Mouse (Mus musculus) cerebellum, postnatal 10 days (tissue): ENCODE data around the gene Abcc6.
"Not testable (repeated sequence)": the region's sequence is repeated elsewhere in the genome, so short reads cannot be mapped to it uniquely, and the experiment has no call there.

Experiments
- DNase-seq, 2 experiments: peaks; one replicate each; pipeline ENCODE4 v3.0.0; 2021; ENCODE audit warnings: mixed read lengths in 2 of 2

Abcc6 gene

GRCm38 (mm10) chr7:46025436-46025835 is 4.7 kb downstream of the Abcc6 start:
- no peak for DNase-seq

GRCm38 (mm10) chr7:46021951-46022350 is 8.2 kb downstream of the Abcc6 start:
- no peak for DNase-seq

GRCm38 (mm10) chr7:46019594-46019993 is 10.5 kb downstream of the Abcc6 start:
- no peak for DNase-seq

GRCm38 (mm10) chr7:46013266-46014010 is 16.7 kb downstream of the Abcc6 start:
- peak; percentile 15 to 23 for DNase-seq

GRCm38 (mm10) chr7:46012121-46012520 is 18.0 kb downstream of the Abcc6 start:
- no peak for DNase-seq

- DNase-seq: peak; percentile 81 to 87
These were observed 20.5 kb downstream of the Abcc6 start for GRCm38 (mm10) chr7:46009578-46009977.

DNA sequence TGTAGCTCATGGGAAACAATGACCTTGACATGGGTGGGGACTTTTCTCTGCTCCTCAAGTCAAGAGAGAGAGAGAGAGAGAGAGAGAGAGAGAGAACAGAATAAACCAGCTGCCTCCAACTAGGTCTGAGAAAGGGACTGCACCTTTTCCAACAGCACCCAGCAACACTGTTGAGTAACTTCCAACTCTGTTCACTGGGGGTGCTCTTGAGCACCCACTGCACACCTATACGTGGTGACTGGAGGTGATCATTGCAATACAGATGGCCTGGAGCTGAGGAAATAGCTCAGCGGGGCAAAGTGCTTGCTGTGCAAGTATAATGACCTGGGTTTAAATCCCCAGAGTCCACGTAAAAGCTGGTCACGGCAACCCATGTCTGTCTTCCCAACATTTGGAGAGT is 27.4 kb downstream of the Abcc6 start:
- no peak for DNase-seq

GRCm38 (mm10) chr7:46000577-46000976 is 29.5 kb downstream of the Abcc6 start:
- DNase-seq: no peak

DNA sequence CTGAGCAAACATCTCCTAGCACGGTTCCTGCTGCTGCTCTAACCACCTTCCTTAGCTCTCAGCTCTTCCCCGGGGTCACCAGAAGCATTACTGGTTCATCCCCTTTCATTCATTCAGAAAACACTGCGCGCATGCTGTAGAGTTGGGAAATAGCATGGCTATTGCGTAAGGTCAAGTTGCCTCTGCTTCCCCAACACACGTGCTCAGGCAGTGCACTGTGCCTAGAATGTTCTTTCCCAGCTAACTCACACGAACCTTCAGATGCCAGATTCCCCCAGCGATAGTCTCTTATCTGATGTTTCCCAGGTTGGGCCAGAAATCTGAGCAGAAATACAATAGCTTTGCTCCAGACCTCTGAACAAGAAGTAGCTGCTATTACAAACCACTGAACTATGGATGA is 37.6 kb downstream of the Abcc6 start:
- DNase-seq: no peak

DNA sequence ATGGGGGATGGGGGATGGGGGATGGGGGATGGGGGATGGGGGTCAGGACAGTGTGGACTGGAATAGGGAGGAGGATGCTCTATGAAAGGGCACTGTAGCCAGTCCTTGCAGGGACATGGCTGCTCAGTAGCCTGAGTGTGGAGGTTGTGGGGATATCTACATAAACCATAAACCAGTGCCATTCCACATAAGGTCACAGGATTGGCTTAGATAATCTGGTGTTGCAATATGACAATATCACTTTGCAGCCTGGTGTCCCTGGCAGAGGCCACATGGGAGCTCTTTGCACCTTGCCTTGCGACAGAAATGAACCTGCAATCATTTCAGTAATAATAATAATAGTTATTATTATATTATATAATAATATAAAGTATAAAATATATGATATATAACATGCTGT is 41.8 kb downstream of the Abcc6 start:
- no peak for DNase-seq

- DNase-seq: no peak
These were observed 43.2 kb downstream of the Abcc6 start for GRCm38 (mm10) chr7:45986893-45987292.

- DNase-seq: no peak
These were observed 48.5 kb downstream of the Abcc6 start for GRCm38 (mm10) chr7:45981612-45982011.

DNA sequence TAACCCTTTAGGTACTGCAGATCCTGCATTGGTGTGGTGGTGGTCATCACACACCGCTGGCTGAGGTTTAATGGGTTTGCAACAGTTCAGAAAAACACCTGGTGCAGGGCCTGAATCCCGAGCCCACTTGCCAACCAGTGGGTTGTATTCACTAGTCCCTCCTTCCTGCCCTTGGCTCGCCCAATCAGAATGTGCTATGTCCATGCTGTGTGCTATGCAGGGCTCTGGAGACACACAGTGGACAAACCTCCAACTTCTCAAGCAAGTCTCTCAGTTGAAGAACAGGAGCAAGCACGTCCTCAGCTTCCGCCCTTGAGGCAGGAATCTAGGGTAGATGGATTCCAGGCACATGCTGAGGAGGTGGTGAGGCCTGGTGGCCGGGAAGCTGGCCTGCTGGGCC is 55.6 kb downstream of the Abcc6 start:
- no peak for DNase-seq

DNA sequence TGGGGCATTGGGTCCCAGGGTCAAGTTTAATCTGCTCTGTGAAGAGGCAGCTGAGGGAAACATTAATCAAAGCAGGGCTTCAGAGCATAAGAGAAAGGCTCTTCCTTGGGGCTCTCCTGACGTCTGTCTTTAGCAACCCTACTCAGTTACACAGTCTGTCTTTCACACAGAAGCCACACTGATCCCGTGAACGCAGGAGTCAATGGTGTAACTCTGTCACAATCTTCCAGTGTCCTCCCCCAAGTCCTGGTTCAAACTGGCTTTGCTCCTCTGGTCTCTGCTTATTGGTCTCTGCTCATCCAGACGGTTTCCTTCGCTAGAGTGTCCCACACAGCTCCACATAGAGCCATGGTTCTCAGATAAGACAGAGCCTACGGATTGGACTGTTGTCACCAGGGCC is 56.0 kb downstream of the Abcc6 start:
- DNase-seq: no peak

DNA sequence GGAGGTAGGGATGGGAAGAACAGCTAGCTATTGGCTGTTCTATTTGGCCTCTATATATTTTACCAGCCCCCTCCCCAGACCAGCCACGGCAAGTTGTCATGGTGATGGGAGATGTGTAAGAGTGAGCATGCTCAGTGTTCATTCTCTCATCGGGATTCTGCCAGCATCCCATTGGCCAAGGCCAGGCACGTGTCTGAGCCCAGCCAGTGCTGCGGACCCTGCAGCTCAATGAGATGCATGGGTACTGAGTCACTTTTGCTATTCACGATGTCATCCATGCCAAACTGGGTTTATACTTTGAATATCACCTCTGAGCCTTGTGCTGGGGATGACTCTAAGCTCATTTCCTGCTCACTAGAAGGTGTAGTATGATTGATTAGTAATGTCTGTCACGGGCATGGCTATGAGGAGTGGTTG is 56.8 kb downstream of the Abcc6 start:
- peak; percentile 25 to 32 for DNase-seq

DNA sequence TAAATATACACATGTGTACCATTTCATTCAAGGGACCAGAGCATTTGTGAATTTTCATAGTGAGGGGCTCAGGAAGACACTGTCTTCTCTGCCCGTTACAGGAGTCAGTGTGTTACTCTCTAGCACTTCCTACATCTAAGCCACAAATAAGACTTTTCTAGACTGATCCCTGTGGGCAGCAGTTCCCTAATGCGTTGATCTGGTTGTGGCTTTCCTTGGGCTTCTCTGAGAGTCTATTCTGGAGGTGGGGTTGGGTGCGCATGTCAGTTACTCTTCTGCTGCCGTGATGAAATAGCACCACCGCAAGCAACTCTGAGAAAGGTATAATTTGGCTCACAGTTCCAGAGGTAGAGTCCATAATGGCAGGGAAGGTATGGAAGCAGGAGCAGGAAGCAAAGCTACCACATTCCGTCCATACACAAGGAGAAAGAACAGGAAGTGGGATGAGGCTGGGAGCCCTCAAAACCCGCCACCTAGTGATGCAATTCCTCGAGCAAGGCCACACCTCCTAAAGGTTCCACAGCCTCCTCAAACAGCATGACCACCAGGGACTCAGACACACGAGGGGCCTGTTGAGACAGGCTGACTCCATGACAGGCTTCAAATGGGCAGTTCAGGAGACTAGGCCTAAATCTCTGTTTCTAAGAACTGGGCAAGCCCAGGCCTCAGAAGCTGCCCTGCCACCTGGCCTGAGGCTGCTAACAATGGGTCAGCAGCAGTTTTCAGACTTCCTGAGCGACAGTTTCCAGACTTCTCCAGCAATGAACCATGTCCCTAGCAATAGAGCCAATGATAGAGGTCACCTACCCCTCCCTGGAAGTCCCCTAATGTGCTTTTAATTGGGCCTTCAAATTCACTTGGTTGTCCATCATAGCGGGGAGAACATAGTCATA is 58.0 kb downstream of the Abcc6 start:
- no peak for DNase-seq

GRCm38 (mm10) chr7:45956611-45957010 is 73.5 kb downstream of the Abcc6 start:
- DNase-seq: no peak

GRCm38 (mm10) chr7:45949061-45949460 is 81.0 kb downstream of the Abcc6 start:
- no peak for DNase-seq

- peak in 1 of 2 experiments; percentile 28 for DNase-seq
These were observed 86.8 kb downstream of the Abcc6 start for GRCm38 (mm10) chr7:45943280-45943679.

- DNase-seq: no peak
These were observed 88.1 kb downstream of the Abcc6 start for GRCm38 (mm10) chr7:45941986-45942385.

DNA sequence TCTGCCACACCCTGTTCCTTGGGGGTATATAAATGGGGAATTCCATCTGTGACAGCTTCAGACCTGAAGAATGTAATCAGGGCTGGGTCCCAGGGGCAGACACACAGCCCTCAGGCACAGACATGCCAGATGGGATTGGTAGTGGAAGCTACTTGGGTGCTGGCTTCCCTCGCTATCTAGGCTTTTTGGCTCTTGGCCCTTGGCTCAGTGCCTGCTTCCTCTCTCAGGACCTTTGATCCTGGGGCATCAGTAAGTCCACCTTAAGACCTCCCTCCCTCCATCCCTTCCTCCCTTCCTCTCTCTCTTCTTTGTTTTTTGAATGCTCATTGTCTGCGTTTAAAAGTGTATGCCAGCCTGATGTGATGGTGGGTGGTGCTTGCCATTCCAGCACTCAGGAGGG is 90.3 kb downstream of the Abcc6 start:
- DNase-seq: peak in 1 of 2 experiments; percentile 22

GRCm38 (mm10) chr7:45935114-45935513 is 95.0 kb downstream of the Abcc6 start:
- peak; percentile 82 to 88 for DNase-seq

DNA sequence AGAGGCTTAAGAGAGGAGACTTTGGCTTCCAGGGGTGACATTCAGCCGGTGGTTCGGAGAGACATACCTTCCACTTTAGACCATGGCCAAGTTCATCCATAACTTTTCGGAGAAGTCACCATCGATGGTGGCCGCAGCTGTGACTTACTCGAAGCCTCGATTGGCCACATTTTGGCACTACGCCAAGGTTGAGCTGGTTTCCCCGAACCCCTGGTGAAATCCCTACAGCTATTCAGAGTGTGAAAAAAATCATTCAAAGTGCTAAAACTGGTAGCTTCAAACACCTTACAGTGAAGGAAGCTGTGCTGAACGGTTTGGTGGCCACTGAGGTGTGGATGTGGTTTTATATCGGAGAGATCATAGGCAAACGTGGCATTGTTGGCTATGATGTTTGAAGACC is 96.3 kb downstream of the Abcc6 start:
- DNase-seq: not testable (repeated sequence)

- DNase-seq: no peak
These were observed 100.4 kb downstream of the Abcc6 start for GRCm38 (mm10) chr7:45929688-45930087.
